Mouse (Mus musculus) lung, embryonic 14.5 days (tissue): ENCODE measurements at regions not wholly inside any gene's neighbourhood (a gene's known extent, or its start where the extent isn't known, plus 50 kb on each side); places are given as distances from the start of the nearest gene placed in this dataset.
A peak's percentile ranks its signal among the peaks of the same experiment; 100 is the strongest.

Source experiments
- ATAC-seq: fragments of 200-750 bp; cut with Nextera tagmentation; 2 replicates; pipeline ENCODE4 v1.8.0; 2017; ENCODE audit warnings: mild to moderate bottlenecking, moderate TSS enrichment, moderate library complexity; ENCODE audit not compliant: insufficient read depth
- DNase-seq: peaks from one replicate; pipeline ENCODE4 v3.0.0-alpha.2; 2015
- H3K27ac ChIP-seq: fragments of 300-500 bp; sonication (generic); 2 replicates; pipeline ENCODE4 v1.5.1; 2014; ENCODE audit warnings: low read depth, mild to moderate bottlenecking, moderate library complexity
- H3K27me3 ChIP-seq: fragments of 300-500 bp; sonication (generic); 2 replicates; pipeline ENCODE4 v1.6.1; 2014; ENCODE audit warnings: low read length, control low read depth; ENCODE audit not compliant: insufficient read depth
- H3K36me3 ChIP-seq: fragments of 300-500 bp; sonication (generic); 2 replicates; pipeline ENCODE4 v1.6.1; 2014; ENCODE audit warnings: control low read depth; ENCODE audit not compliant: insufficient read depth
- H3K4me1 ChIP-seq: fragments of 300-500 bp; sonication (generic); 2 replicates; pipeline ENCODE4 v1.6.1; 2014; ENCODE audit warnings: antibody characterized with exemption, control low read depth; ENCODE audit not compliant: insufficient read depth
- H3K4me2 ChIP-seq: fragments of 300-500 bp; sonication (generic); 2 replicates; pipeline ENCODE4 v1.6.1; 2014; ENCODE audit warnings: mild to moderate bottlenecking
- H3K4me3 ChIP-seq: fragments of 300-500 bp; sonication (generic); 2 replicates; pipeline ENCODE4 v1.5.1; 2014; ENCODE audit warnings: low read depth, low read length
- H3K9ac ChIP-seq: fragments of 300-500 bp; sonication (generic); 2 replicates; pipeline ENCODE4 v1.6.1; 2014
- H3K9me3 ChIP-seq: fragments of 300-500 bp; sonication (generic); 2 replicates; pipeline ENCODE4 v1.6.1; 2016; ENCODE audit warnings: low read depth, low read length, control low read depth
- CTCF ChIP-seq: IDR thresholded peaks from 2 replicates; pipeline ENCODE4 v1.5.1; 2016; ENCODE audit warnings: antibody characterized with exemption, low read depth
- WGBS: fragments of 180-500 bp; shearing (Covaris S2); extraction: QIAGEN DNeasy Blood & Tissue Kit; methylation state at CpG from one replicate; pipeline ENCODE4 v1.1.7; 2014; 5-methylcytosine and 5-hydroxymethylcytosine counted together

GRCm38 (mm10) chr5:118815783-118816182 lies 255.3 kb downstream of the Med13l start:
- ATAC-seq = no peak
- no peak for TF ChIP-seq CTCF
- Histone ChIP-seq H3K27me3 (no peaks in the 10 kb centered on the region), H3K4me2 (no peak overlapping the region), H3K9me3 (no peaks in the 10 kb centered on the region), H3K27ac (no peak overlapping the region), H3K4me1 (no peaks in the 10 kb centered on the region), H3K36me3 (no peaks in the 10 kb centered on the region), H3K9ac (no peak overlapping the region), H3K4me3 (no peak overlapping the region)
- DNase-seq = no peak
- 61% methylated on average over 5 of the region's 5 CpGs for WGBS

- Histone ChIP-seq H3K4me3 (no peak overlapping the region), H3K4me1 (no peaks in the 10 kb centered on the region), H3K9ac (no peak overlapping the region), H3K27me3 (no peaks in the 10 kb centered on the region), H3K9me3 (0 out of 2 replicates have a peak, but pooled peaks cover 6% of the 10 kb centered on the region), H3K4me2 (no peak overlapping the region), H3K27ac (no peak overlapping the region), H3K36me3 (no peaks in the 10 kb centered on the region)
- ATAC-seq (no peak), DNase-seq (no peak)
- 38% methylated on average over 7 of the region's 7 CpGs for WGBS
- no peak for TF ChIP-seq CTCF
Observed at GRCm38 (mm10) chr5:118818294-118818693, 257.8 kb downstream of the Med13l start.

- no peak for TF ChIP-seq CTCF
- no peak overlapping the region for H3K9ac ChIP-seq
- no peaks in the 10 kb centered on the region for H3K36me3 ChIP-seq
- H3K9me3 ChIP-seq = 0 out of 2 replicates have a peak, but pooled peaks cover 6% of the 10 kb centered on the region
- WGBS = 63% methylated on average over 10 of the region's 10 CpGs
- no peak overlapping the region for H3K4me3 ChIP-seq
- DNase-seq = no peak
- H3K4me1 ChIP-seq = no peaks in the 10 kb centered on the region
- H3K27ac ChIP-seq = no peak overlapping the region
- ATAC-seq = no peak
- H3K27me3 ChIP-seq = no peaks in the 10 kb centered on the region
- no peak overlapping the region for H3K4me2 ChIP-seq
Observed at GRCm38 (mm10) chr5:118824791-118825190, 264.3 kb downstream of the Med13l start.

GRCm38 (mm10) chr5:118829031-118829698 lies 268.7 kb downstream of the Med13l start:
- H3K27ac ChIP-seq = no peak overlapping the region
- H3K9me3 ChIP-seq = no peaks in the 10 kb centered on the region
- WGBS = 71% methylated on average over 14 of the region's 14 CpGs
- no peak for TF ChIP-seq CTCF
- H3K9ac ChIP-seq = no peak overlapping the region
- no peak overlapping the region for H3K4me2 ChIP-seq
- no peaks in the 10 kb centered on the region for H3K4me1 ChIP-seq
- ATAC-seq = no peak
- no peak for DNase-seq
- no peaks in the 10 kb centered on the region for H3K27me3 ChIP-seq
- H3K4me3 ChIP-seq = no peak overlapping the region
- H3K36me3 ChIP-seq = no peaks in the 10 kb centered on the region

GRCm38 (mm10) chr5:118832701-118833100 lies 272.2 kb downstream of the Med13l start:
- Histone ChIP-seq H3K9me3 (no peaks in the 10 kb centered on the region), H3K4me3 (no peak overlapping the region), H3K4me1 (no peaks in the 10 kb centered on the region), H3K27me3 (no peaks in the 10 kb centered on the region), H3K4me2 (no peak overlapping the region), H3K27ac (no peak overlapping the region), H3K36me3 (no peaks in the 10 kb centered on the region), H3K9ac (no peak overlapping the region)
- 10% methylated on average over 6 of the region's 6 CpGs for WGBS
- TF ChIP-seq CTCF = no peak
- no peak for ATAC-seq
- DNase-seq = no peak

GRCm38 (mm10) chr5:118834129-118834528 lies 273.6 kb downstream of the Med13l start:
- Histone ChIP-seq H3K36me3 (no peaks in the 10 kb centered on the region), H3K4me3 (no peak overlapping the region), H3K4me2 (no peak overlapping the region), H3K4me1 (no peaks in the 10 kb centered on the region), H3K9me3 (no peaks in the 10 kb centered on the region), H3K27ac (no peak overlapping the region), H3K9ac (no peak overlapping the region), H3K27me3 (no peaks in the 10 kb centered on the region)
- peak; percentile 48 for DNase-seq
- no peak; the same call in 1 of the 2 replicates for ATAC-seq
- TF ChIP-seq CTCF = peak; percentile 46; the same call in 1 of the 2 replicates
- 81% methylated on average over 5 of the region's 5 CpGs for WGBS

- no peaks in the 10 kb centered on the region for H3K9me3 ChIP-seq
- ATAC-seq = no peak
Observed at GRCm38 (mm10) chr5:118837001-118837400, 276.5 kb downstream of the Med13l start.

More at GRCm38 (mm10) chr5:118837001-118837400, 276.5 kb downstream of the Med13l start:
- Histone ChIP-seq H3K27ac (no peak overlapping the region), H3K4me1 (peaks cover 12% of the 10 kb centered on the region), H3K27me3 (no peaks in the 10 kb centered on the region), H3K4me2 (no peak overlapping the region), H3K36me3 (no peaks in the 10 kb centered on the region), H3K9ac (no peak overlapping the region), H3K4me3 (no peak overlapping the region)
- peak; percentile 35; the same call in 1 of the 2 replicates for TF ChIP-seq CTCF
- no peak for DNase-seq
- WGBS = 47% methylated on average over 1 of the region's 1 CpGs
